Mouse (Mus musculus): ENCODE results near the gene Gata1. TPM values are rescaled to one million over a fixed set of nuclear protein-coding genes. Genes with fewer than 3 reads are reported as not detected.
"Not testable (repeated sequence)": the region's sequence is repeated elsewhere in the genome, so short reads cannot be mapped to it uniquely, and the experiment has no call there.

Gene Gata1
- total RNA-seq (2021), result under 1 TPM; 0.27 to 0.54 TPM
- long read RNA-seq, experiment 1, partial matches to known transcripts, result 1 of 1 reads
- long read RNA-seq, experiment 1, other reads (novel, unspliced or antisense), result 0 of 1 reads
- long read RNA-seq, experiment 2, partial matches to known transcripts, result 1 of 4 reads
- long read RNA-seq, experiment 2, other reads (novel, unspliced or antisense), result 1 of 4 reads

DNA sequence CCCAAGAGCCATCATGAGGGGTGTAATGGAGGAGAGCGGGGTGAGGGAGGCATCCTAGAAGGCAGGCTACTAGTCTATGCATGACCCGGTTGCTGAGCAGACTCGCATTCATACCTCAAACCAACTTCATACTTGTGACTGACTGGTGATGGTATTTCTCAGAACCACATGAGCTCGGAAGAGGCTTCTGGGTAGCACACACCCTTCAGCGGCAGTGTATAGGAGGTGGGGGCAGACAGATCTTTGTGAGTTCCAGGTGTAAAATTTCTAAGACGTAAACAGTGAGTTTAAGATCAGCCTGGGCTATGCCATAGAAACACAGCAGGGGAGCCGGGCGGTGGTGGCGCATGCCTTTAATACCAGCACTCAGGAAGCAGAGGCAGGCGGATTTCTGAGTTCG, at the start of gene Gata1:
Gata1 (minus strand) TSS at position 180 of the 400 bp plus-strand sequence.
- DNase-seq (ENCODE audit: low spot score in 2 of 2), result no peak

DNA sequence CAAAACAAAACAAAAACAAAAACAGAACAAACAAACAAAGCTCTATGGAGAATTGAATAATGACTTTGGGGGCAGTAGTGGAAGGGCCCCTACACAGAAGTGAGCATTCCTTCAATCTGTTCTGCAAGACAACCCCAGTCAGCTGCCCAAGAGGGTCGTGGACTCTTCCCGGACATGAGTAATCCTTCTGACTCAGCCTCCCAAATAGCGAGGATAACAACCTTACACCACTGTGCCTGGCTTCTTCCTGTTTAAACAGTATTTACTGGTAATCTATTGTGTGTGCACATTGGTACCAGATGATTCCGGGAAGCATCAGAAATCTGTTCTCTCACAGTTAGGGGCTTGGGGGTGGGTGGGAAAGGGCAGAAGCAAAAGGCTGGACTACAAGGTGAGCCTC, 48.9 kb upstream of the Gata1 start:
- DNase-seq (ENCODE audit: low spot score in 2 of 2), result no peak

DNA sequence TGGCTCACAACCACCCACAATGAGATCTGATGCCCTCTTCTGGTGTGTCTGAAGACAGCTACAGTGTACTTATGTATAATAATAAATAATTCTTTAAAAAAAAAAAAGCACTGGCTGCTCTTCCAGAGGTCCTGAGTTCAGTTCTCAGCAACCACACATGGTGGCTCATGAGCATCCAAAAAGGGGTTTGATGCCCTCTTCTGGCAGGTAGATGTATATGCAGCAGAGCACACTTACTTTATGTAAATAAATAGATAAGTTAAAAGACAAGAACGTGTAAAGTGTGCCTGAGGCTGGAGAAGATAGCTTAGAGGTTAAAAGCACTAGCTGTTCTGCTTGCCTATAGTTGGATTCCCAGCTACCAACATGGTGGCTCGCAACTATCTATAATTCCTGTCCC, 46.9 kb upstream of the Gata1 start:
- DNase-seq (ENCODE audit: low spot score in 2 of 2), result no peak

DNA sequence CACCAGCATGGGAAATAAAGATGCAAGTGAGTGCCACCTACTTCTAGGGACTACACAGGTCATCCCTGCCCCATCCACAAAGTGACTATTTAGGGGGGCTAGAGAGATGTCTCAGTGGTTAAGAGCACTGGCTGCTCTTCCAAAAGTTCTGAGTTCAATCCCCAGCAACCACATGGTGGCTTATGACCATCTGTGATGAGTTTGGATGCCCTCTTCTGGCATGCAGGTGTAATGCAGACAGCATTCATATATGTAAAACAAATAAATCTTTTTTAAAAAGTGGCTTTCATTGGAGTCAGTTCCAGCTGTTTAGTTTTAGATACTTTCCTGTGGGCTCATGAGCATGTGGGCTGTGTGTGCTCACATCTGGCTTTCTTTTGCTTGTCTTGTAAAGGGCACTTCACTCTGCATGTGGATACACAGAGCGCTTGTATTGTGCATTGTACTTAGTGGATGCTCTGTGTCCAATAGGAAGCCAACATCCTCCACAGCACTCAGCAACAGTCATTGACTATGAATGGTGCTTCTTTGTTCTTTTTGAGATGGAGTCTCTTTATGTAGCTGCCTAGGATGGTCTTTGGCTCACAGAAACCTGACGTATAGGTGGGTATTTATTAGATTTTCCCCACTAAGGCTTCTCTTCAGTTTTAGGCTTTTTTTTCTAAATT, 42.4 kb upstream of the Gata1 start:
- no peak for DNase-seq (ENCODE audit: low spot score in 2 of 2)

DNA sequence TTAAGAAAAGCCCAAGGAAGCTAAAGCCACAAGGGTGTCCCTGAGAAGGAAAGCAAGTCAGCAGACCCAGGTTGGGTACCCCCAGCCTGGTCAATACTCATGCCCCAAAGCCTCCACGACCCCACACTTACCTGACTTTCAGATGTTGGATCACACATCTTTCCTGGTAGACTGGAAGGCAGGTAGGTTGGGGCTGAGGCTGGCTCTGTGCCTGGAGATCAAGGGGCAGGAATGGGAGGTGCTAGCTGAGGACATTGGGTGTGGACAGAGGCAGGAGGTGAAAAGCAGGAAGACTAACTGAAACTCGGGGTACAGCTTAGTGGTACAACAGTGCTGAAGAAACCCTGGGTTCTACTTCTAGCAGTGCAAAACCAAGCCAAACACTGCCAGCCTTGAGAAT, 40.4 kb upstream of the Gata1 start, which contains the start of gene Glod5:
Glod5 (minus strand) TSS at position 207 of the 400 bp plus-strand sequence.
- no peak for DNase-seq (ENCODE audit: low spot score in 2 of 2)

DNA sequence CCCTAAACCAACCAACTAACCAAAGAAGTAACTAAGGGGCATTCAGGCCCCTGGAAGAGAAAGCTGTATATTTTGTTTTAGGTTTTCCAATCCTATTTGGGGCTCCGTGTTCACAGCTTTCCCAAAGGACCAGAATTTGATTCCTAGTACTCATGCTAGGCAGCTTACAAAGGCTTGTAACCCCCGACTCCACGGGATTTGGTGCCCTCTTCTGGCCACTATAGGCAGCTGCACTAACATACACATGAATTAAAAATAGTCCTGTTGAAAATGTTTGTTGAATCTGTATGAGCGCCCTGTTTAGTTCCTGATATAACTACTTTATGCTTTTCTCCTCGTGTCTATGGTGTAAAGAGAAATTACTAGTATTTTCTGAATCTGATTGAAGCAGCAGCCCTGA, 39.3 kb upstream of the Gata1 start:
- DNase-seq (ENCODE audit: low spot score in 2 of 2), result peak in 1 of 2 experiments; percentile 15

DNA sequence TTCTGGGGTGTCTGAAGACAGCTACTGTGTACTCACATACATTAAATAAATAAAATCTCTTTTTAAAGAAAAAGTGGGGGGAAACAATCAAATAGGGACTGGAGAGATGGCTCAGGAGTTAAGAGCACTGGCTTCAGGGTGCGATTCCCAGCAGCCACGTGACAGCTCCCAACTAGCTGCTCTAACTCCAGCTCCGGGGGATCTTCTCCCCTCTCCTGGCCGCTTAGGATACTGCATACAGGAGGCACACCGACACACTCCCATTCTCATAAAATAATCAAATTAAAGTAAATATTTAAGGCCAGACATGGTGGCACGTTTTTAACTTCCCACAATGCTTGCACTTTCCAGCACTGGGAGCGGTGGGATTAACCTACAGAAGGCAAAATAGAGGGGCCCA, 37.8 kb upstream of the Gata1 start:
- not testable (repeated sequence) for DNase-seq (ENCODE audit: low spot score in 2 of 2)

DNA sequence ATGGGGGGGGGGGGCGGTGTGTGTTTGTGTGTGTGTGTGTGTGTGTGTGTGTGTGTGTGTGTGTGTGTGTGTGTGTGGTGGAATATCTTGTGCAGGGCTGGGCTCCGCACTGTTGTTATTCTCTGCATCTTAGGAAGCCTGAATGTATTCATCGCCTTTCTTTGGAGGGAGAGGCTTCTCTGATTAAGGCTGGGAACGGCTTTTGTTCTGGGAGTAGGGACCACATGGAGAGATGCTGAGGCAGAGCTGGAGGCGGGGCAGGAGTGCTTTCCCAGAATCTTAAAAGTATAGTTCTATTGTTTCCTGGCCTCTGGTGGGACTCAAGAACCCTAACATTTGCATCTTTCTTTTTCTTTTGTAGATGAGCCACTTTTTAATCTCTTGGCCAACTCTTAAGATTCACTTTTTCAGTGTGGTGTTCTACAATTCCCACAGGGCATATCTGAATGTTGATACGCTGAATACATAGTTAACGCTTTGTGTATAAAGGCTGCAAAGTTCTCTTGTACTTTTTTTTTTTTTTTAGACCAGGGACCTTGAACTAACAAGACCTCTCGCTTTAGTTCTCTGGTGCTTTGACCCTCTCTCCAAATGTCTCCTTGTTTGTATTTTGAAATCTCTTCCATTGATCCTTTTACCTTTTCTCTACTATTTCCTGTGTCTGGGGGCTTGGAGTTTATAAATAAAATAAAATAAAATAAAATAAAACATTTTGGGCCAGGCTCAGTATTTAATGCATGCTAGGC, 35.9 kb upstream of the Gata1 start:
- no peak for DNase-seq (ENCODE audit: low spot score in 2 of 2)

DNA sequence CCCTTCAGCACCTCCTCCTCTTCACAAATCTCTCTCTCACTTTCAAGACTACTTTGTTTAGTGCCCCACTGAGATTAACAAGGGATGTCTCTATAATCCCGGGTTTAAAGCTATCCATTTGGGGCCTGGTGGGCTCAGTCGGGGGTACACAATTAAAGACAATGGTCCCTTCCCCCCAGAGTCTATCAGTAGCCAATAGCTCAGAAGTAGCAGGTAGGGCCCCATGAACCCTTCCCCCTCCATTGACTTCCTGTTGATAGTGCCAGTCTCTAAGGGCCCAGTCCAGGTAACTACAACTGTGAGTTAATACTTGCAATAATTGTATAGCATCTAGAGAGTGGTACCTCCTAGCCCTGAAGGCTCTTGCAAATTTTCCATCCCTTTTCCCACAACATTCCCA, 35.3 kb upstream of the Gata1 start:
- DNase-seq (ENCODE audit: low spot score in 2 of 2), result no peak

DNA sequence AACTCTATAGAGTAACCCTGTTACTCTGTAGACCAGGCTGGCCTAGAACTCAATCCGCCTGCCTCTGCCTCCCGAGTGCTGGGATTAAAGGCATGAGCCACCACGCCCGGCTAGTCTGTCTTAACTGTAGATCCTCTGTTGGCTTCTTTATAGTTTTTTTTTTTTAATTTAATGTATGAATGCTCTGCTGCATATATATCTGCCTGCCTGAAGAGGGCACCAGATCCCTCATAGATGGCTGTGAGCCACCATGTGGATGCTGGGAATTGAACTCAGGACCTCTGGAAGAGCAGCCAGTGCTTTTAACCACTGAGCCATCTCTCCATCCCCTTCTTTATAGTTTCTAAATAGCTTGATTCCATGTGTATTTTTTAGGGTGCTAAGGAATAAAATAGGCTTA, 31.5 kb upstream of the Gata1 start:
- DNase-seq (ENCODE audit: low spot score in 2 of 2), result not testable (repeated sequence)

DNA sequence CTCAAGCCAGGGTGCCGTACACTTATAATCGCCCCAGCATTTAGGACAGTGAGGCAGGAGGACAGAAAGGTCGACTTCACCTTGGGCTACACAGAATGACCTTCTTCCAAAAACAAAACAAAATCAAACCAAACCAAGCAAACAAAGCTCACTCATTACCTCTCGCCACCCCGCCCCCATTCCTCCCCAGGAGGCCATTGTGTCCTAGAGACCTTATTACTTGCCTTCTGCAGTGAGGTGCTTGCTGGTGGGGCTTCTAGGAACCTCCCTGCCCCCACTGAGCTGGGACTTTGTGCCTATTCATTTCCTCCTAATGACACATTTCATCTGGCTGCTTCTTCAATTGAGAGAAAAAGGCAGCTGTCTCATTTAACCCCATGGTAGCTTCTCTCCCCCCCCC, 30.7 kb upstream of the Gata1 start:
- DNase-seq (ENCODE audit: low spot score in 2 of 2), result no peak

DNA sequence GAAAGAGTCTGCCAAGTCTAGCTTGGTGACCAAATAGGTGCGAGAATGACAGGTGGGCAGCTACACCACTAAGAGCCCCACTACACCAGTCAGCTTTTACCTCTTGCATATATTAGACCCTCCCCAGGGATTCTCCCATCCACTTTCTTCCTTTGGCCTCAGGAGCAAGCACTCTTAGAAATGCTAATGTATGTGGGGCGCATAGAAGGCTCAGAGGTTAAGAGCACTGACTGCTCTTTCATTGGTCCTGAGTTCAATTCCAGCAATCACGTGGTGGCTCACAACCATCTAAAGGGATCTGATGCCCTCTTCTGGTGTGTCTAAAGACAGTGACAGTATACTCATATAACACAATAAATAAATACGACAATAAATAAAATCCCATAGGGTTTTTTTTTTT, 25.1 kb upstream of the Gata1 start:
- DNase-seq (ENCODE audit: low spot score in 2 of 2), result no peak

DNA sequence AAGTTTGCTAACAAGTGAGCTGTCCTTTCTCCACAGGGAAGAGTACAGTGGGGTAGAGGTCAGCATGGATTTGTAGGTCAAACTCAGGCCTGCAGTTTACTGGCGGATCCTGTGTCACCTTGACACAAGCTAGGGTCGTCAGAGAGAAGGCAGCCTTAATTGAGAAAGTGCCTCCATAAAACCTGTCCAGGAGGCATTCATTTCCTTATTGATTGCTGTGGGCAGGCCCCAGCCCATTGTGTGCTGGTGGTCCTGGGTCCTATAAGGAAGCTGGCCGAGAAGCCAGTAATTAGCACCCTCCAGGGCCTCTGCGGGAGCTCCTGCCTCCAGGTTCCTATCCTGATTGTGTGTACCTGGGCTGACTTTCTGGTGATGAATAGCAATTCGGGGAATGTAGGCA, 24.1 kb upstream of the Gata1 start:
- no peak for DNase-seq (ENCODE audit: low spot score in 2 of 2)

DNA sequence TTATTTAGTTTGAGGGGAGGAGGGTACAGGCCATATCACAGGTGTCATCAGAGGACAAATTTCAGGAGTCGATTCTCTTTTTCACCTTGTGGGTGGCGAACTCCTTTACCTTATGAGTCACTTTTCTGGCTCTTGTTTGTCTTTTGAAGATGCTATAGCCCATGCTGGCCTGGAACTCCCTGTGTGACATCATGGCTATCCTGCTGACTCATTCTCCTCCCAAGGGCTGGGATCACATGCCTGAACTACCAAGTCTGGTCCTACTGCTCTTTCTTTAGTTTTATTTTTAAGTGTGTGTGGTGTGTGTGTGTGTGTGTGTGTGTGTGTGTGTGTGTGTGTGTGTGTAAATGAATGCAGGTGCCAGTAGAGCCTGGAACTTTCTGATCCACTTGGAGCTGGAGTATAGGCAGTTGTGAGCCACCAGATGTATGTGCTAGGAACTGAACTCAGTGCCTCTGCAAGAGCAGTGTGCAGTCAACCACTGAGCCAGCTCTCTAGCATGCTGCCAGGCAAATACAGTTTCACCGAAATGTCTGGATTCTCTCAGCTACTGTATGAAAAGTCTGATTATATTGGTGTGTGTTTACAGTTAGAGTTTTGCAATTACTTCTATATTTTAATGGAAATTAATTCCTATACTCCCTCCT, 22.8 kb upstream of the Gata1 start:
- no peak for DNase-seq (ENCODE audit: low spot score in 2 of 2)

DNA sequence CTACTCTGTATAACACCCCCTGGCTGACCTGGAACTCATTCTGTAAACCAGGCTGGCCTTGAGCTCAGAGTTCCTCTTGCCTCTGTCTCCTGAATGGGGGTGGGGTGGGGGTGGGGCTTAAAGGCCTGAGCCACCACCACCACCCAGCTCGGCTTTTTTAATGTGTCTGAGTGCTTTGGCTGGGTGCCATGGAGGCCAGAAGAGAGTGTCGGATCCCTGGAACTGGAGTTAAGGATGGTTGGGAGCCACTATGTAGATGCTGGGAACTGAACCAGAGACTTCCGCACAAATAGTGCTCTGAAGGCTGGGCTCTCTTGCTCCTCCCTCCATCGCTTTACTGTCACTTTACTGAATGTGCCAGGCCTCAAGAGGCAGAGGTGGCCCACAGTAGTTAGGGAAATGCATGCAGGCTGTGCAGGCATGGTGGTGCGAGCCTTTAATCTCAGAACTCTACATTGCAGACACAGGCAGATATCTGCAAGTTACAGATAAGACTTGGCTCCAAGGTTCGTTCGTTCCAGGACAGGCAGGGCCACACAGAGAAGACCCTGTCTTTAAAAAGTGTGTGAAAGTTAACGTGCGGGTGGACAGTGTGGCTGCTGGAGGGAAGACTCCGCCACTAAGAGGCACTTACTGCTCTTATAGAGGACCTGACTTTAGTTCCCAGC, 15.3 kb upstream of the Gata1 start:
- no peak for DNase-seq (ENCODE audit: low spot score in 2 of 2)

DNA sequence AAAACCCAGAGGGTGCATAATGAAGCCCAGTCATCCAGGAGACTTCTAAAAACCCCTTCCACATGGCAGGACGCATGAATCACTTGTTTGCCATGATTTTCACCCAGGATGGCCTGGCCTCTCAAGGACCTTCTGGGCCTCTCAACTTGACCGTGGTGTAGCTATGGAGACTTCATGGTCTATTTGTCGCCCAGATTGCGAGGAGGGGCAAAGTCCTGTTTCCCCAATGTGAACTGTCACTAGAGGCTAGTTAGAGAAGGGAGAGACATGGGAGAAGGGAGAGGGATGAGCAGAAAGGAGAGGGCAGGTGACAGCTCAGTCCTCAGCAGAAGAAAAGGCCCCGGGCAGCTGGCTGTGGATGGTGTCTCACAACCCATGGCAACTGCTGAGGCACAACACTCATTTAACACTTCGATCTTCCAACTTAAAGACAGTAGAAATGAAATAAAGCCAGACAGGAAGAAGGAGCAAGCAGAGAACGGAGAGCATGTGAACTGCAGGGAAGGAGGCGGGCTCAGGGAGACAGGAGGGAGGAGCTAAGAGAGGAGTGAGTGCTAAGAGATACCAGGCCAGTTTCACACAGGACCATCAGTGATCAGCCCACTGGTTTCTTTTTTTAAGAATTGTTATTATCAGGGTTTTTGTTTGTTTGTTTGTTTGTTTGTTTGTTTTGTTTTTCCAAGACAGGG, 14.7 kb upstream of the Gata1 start:
- DNase-seq (ENCODE audit: low spot score in 2 of 2), result no peak

DNA sequence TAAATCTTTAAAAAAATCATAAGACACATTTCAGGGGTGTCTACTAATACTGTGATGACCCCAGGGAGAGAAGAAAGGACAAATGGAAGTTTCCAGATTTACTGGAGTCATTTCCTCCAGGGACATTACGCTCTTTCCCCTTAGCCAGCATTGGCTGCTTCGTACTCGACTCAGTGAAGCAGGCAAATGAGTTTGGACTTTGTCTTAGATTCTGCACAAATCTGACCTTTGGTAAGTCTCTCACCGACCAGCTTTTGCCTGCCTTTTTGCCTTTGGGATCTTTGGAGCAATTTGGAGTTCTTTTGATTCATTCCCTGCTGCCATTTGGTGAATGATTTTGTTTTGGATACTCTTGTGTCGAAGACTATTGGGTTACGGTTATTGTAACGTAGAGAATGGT, 3.5 kb upstream of the Gata1 start:
- DNase-seq (ENCODE audit: low spot score in 2 of 2), result no peak

DNA sequence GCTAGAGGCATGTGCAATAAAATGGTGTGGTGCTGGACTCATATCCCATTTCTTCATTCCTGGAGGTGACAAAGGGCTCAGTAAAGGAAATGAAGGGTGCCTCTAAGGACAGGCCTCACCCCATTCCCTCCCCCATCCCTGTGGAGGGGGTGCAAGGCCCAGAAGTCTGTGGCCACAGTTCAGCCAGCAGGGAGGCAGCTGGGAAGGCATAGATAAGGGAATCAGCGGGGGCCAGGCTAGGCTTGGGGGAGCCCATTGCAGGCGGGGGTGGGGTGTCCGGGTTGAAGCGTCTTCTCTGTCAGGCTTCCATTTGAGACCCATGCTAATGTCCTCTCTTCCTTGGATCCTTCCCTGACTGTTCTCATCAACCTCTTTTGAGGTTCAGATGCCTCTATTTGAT, 6.6 kb downstream of the Gata1 start:
- DNase-seq (ENCODE audit: low spot score in 2 of 2), result no peak

DNA sequence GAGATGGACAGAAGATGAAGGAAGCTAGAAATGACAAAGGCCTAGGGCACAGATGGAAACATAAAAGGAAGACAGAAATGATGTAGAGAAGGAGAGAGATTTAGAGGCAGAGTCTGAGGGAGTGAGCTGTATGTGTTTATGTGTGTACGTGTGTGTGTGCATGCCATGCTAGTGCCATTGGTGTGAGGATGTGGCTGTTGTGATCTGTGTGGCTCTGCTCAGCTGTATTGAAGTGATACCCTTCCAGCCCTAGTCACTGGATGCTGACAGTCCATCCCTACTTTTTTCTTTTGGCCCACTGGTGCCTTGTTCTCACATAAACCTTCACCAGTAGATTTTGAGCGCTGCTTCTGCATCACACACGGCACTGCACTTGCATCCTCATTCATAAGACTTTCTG, 9.0 kb downstream of the Gata1 start:
- no peak for DNase-seq (ENCODE audit: low spot score in 2 of 2)

DNA sequence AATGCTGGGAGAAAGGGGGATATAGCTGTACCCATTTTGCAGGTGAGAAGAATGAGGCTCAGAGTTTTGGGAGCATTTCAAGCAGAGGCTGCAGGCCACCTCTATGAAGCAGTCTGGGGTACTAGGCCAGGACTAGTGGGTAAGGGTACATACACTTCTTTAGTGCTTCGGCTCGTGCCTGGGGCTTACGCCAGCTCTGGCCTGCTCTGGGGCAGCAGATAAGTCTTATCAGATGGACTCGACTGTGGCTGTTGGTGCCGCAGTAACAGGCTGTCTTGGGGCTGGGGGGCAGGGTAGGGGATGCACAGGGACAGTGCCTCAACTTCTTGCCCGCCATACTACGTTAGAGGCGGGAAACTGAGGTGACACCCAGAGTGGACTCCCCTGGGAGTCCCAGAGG, 9.6 kb downstream of the Gata1 start:
- no peak for DNase-seq (ENCODE audit: low spot score in 2 of 2)
